Mouse (Mus musculus) activated CD4-positive, CD25-positive, alpha-beta regulatory T cell, adult 4 months (primary cell): Measurements from ENCODE around the gene Usp16. TPM values are rescaled to one million over a fixed set of nuclear protein-coding genes. Genes with fewer than 3 reads are reported as not detected.

ENCODE experiments used
- ATAC-seq: one replicate; pipeline ENCODE4 v1.8.0; 2017
- polyA plus RNA-seq, 2 experiments: library from polyadenylated mRNA; unstranded; fragments of 100-300 nt; shearing (Covaris generic); gene quantifications; one replicate each; pipeline ENCODE4 v1.2.1; 2017

Usp16 gene
- 10 to 100 TPM; 33.0 to 71.5 TPM for polyA plus RNA-seq

DNA sequence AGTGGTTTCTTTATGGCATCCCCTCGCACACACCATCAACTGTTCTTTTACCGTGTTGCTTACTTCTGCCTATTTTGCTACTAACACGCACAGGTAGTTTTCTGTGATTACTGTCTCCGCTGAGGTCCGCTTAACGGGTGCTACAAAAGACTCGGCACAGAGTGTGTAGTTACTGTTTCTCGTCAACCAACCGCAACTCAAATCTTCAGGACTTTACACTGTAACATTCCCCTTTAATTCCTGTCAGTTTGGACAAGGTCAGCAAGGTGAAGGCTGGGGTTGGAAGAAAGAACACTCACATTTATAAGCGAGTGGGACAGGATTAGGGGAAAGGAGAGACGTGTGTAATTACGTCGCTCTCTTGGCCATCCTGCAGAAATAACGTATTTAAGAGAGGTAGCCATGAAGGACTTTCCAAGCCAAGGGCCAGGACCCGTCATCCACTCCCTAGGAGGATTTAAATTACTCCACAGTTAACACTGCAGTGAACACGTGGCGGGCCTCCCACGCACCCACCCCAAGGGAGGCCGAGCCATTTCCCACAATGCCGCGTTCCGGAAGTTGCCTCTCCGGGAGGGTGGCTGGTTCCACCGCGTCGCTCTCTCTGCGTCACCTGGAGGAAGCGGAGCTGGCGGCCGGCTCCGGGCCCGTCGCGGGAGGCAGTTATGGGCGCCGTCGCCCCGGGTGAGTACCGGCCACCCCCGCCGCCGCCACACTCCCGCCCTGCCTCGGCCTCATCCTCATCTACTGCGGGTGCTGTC lies at the start of gene Usp16:
TSS of gene Usp16 (plus strand) at position 285 of the 761 bp plus-strand sequence.
- ATAC-seq, result peak; percentile 92

DNA sequence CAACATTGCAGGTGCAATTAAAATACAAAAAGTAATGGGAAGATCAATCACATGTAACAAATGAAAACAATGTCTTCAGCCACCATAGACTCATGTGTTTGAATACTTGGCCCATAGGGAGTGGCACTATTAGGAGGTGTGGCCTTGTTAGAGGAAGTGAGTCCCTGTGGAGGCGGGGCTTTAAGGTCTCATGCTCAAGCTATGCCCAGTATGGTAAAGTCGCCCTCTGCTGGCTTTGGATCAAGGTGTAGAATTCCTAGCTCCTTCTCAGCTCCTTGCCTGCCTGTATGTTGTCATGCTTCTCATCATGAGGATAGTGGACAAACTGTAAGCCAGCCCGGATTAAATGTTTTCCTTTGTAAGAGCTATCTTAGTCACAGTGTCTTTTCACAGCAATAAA lies 49.5 kb upstream of the Usp16 start:
- ATAC-seq, result no peak

DNA sequence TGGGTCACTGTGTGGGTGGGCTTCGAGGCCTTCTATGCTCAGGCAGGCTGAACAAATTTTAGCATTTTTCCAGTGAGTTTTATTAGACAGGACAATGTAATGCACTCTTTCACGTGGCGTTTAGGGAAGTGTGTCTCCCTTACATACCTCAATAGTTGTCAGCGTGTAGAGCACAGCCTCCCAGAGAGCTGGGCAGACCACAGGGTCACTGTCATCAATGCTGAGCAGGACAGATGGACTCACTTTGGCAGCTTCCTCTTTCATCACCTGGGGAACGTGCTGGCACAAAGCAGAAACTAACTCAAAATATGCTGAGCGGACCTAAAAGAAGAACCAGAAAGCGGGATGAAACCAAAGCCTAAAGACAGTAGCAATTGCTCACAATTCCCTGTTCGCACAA lies 33.8 kb upstream of the Usp16 start:
- no peak for ATAC-seq

DNA sequence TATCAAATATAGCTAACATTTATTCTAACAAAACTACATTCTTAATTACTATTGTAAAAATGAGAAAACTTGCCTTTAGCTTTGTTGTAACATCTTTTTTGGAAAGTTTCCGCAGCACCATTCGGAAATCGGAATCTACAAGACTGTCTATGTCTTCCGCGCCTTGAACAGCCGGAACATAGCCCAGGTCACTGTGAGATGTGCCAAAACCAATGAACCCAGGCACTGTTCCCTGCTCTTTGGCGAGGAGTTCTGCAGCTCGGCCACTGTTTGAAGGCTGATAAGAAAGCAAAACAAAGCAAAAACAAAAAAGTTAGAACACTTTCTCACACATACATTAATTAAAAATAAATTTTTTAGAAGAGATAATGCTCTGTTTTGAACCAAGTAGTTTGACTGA lies 27.0 kb upstream of the Usp16 start:
- no peak for ATAC-seq

DNA sequence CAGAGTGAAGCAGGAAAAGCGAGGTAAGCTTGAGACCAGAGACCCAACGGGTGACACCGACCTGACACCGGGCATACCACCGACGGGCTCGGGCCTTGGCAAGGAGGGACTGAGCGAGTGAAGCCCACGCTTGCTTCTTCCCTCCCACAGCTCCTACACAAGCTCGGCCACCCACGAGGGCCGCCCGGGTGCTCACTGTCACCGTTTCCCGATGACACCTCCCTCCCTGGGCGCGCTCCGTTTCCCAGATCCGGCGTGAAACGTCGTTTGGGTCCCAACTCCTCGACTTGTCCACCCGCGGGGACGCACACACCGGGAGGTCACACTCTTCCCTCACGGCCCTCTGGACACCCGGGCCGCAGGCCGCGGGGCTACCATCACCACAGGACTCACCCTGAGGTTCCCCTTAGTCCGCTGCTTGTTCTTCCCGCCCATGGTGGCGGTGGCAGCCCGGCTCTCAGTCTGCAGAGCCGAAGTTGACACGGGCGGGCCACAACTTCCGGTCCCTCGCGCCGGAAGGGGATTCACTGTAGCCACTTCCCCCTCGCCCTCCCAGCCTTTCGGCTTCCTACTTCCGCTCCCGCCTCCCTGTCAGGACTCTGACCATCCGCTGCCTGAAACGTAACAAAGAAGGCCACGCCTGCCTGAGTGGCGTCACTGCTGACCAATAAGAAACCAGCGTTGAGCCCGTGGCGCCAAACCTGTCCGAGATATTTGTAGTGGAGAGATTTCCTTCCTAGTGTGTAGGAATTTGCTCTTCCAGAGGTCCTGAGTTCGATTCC lies 22.3 kb upstream of the Usp16 start, which contains the start of gene Ltn1:
TSS of gene Ltn1 (minus strand) at position 580 of the 782 bp plus-strand sequence.
- peak; percentile 100 for ATAC-seq

DNA sequence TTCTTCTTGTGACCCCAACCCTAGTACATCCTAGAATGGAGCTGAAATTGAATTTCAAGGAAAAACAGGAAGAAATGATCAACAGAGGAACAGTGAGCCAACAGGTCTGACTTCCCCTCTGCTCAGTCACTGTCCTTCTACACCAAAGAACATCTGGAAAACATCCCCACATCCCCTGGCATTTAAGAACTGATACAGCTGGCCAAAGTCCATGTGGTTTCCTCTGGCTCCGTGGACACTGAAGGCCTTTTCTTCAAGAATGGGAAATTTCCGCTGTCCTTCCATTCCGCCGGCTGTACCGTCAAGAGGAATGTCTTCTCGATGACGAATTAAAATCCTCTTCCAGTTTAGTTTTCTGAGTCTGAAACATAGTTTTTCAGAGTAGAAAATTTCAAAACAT lies 20.2 kb upstream of the Usp16 start:
- no peak for ATAC-seq

DNA sequence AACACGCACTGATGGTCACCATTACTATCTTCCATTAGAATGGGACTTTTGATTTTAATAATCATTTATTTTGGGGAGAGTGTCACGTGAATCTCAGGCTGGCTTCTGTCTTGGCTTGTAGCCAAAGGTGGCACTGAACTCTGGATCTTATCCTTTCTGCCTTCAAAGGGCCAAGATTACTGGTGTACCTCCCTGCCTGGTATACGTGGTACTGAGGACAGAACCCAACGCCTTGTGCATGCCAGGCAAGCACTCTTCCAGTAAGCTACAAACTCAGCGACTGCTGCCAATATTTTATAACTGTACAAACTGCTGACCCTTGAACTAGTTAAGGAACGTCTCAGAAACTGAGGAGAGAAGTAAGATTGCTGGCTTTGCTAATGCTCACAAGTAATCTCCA lies 19.6 kb upstream of the Usp16 start:
- ATAC-seq, result no peak

DNA sequence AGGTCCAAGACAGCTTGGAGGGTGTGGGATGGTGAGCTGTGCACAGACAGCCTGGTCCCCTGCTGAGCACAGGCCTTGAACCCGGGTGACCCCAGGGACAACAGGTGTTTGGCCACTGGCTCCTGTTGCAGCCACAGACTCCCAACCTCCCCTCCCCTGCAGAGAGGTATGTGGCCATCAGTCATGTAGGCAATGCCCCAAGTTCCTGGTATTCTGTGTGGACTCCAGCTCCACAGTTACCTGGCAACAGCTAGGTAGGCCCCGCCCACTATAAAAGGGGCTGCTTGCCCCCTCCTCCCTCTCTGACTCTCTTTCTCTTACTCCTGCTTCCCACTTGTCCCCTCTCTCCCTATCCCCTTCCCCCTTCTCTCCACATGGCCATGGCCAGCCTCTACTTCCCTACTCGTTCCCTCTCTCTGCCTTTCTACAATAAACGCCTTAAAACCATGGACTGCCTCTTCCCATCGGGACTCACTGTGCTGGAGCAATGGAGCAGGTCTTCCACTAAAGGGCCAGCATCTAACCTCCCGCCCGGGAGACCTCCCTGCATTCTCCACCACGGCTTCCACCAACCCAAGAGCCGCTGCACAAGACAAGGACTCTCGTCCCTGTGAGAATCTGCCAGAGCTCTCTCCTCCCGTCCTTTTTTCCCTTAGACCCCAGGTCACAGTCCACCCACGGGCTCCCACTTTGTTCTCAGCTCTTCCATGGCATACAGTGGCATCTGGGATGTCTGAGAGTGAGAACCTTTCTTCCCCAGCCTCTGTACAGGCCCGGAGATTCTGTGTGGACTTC lies 18.9 kb upstream of the Usp16 start:
- no peak for ATAC-seq

DNA sequence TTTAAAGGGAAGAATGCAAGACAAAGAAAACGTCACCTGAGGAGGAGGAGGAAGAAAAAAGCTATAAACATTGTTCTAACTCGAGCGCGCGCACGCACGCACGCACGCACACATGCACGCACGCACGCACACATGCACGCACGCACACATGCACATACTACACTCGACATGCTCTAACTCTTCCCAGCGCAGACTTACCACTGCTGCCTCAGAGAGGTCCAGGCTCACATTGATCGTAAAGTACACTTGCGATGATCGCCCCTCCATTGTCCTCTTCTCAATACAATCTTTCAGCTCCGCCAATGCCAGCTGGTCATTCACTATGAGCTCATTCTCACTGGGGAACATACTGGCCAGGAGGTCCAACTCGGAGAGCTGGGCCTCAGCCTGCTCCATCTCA lies 17.4 kb upstream of the Usp16 start:
- ATAC-seq, result no peak

DNA sequence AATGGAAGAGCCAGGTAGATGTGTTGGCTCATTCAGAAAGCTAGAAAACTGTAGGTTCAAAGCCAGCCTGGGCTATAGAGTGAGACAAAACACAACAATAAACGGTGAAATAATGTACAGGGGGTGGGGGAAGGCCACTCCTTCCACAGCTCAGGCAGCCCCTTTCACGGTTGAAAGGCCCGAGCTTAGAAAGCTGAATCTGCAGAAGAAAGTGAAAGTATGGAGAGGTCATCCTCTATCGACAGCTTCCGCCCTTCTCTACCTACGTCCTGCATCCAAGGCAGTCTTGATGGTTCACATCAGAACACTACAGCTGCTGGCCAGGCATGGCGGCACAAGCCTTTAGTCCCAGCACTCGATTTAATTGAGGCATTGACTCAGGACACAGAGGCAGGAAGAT lies 15.8 kb upstream of the Usp16 start:
- no peak for ATAC-seq

DNA sequence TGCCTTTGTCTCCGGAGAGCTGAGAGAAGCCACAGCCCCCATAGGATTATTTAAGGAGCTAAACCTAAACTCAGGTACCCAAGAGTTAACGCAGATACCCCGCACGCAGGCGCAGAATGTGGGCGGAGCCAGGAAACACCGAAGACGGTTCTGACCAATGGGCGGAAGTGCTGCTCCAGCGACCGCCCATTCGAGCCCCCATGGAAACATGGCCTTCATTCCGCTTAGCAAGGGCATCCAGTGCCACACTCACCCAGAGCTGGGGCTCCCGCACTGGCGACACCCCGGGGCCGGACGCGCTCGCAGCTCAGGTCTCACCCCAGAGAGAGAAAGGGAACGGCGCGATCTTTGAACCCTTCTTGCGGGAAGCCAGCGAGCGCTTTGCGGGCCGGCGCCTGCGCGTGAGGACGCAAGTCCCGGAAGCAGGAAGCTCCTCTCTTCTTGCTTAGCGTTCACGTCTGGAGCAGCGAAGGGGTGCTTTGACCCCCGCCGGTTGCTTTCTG lies 14.3 kb upstream of the Usp16 start, which contains the start of gene Rwdd2b:
TSS of gene Rwdd2b (minus strand) at position 390 of the 503 bp plus-strand sequence.
- peak; percentile 97 for ATAC-seq

DNA sequence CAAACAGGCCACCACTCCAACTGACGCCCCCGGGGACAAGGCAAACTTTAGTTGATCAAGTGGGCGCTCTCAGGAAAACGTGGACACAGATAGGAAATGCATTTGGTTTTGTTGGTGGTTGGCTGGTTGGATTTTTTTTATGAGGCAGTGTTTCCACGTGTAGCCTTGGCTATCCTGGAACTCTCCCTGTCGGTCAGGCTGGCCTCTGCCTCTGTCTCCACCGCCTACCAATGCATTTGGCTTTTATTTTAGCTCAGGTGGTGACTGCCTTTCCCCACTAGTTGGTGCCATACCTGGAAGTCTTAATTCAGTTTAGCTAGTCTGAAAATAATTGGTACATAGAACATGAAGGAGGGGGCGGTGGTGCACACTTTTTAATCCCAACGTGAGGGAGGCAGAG lies 13.4 kb upstream of the Usp16 start:
- peak; percentile 29 for ATAC-seq

DNA sequence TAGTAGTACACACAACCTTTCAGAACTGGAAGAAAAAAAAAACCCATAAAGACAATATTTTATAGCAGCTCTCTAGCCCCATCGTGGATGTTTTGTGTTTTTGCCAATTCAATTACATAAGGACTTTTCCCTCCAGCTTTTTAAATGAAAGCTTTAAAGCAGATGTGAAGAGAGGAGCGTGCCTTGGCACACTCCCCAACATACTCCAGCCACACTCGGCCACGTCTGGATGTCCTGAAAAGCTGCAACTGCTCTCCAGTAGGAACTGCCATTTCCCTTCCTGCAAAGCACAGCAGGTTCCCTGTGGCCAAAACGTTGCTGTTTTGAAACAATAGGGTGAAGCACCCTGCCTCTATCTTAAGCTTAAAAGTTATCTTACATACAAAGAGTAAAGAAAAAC lies 12.2 kb upstream of the Usp16 start:
- no peak for ATAC-seq

DNA sequence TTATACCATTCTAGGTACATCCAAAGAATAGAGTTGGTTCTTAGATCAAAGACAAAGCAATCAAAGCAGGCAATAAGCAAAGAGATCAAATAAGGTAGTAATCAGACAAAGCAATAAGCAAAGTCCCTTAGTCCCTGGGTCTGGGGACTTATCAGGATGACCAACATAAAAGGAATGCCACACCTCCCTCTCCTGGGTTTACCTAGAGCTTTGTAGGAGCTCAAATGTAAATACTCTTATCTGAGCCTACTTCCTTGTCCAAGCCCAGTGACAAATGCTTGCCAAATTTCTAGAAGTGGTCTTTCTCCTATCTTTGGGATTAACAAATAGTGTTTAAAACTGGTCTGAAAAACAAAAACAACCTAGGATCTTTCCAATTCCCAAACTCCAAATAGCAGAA lies 11.3 kb upstream of the Usp16 start:
- no peak for ATAC-seq

DNA sequence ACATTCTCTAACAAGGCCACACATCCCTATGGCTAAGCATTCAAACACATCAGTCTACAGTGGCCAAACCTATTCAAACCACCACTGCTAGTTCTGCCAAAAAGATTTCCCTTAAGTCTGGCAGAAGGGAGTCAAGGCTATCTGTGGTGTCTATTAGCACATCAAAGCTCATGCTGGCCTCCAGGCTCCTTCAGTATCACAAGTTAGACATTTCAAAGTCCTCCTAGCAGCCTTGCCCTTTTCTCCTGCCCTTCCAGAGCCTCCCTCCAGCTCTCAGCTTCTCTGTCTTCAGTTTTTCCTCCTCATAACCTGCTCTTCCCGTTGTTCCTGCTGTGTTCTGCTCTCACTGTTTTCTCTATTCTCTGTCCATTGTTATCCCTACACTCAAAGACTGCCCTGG lies 10.4 kb upstream of the Usp16 start:
- ATAC-seq, result no peak

DNA sequence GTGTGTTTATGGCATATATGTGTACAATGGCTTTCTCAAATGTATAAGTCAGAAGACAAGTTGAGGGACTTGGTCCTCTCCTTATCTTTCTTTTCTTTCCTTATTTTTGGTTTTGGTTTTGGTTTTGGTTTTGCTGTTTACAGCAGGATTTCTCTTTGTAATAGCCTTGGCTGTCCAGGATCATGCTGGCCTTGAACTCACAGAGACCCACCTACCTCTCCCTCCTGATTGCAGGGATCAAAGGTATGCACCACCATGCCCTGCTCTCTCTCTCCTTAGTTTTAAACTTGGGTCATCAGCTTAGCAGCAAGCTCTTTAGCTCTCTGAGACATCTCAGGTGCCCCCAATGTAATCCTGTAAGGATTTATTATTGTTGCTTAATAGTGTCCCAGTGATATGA lies 9.4 kb upstream of the Usp16 start:
- no peak for ATAC-seq

DNA sequence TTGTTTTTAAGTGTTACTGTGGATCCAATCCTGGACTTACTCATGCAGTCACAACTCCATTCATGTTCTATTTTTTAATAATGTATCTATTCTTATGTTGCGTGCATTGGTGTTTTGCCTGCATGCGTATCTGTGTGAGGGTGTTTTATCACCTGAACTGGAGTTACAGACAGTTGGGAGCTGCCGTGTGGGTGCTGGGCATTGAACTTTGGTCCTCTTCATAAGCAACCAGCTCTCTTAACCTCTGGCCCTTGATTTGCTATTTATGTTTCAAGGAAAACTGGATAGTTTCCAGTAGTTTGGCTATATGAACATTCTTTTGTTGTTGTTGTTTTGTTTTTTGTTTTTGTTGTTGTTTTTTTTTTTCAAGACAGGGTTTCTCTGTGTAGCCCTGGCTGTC lies 9.0 kb upstream of the Usp16 start:
- no peak for ATAC-seq

DNA sequence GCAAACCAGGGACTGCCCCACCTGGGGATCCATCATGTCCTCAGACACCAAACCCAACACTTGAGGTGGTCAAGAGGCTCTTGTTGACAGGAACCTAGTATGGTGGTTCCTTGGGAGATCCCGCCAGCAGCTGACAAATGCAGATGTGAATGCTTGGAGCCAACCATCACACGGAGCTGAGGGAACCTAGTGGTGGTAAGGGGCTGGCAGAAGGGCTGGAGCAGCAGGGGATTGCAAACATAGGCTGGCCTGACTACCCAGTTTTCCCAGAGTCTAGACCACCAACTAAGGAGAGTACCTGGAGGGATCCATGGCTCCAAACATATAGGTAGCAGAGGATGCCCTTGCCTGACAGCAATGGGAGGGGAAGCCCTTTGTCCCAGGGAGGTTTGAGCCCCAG lies 1.3 kb upstream of the Usp16 start:
- no peak for ATAC-seq

DNA sequence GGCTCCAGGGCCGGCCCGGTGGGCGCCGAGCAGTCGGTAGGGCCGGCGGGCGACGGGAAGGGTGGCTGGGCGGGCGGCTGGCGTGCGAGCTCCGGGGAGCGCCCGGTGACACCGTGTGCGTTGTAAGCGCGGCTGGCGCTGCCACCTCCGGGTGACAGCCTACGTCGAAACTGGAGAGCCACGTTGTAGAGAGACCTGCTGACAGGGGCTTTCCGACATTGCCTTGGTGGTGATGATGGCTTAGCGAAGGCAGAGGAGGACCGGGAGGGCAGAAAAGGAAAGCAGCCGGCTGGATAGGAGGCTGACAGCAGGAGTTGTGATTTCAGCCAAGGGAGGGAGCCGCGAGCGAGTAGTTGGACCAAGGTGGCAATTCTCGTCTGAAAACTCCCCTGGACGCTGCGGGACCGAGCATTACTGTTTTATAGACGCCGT lies 693 bp downstream of the Usp16 start:
- ATAC-seq, result peak; percentile 74

DNA sequence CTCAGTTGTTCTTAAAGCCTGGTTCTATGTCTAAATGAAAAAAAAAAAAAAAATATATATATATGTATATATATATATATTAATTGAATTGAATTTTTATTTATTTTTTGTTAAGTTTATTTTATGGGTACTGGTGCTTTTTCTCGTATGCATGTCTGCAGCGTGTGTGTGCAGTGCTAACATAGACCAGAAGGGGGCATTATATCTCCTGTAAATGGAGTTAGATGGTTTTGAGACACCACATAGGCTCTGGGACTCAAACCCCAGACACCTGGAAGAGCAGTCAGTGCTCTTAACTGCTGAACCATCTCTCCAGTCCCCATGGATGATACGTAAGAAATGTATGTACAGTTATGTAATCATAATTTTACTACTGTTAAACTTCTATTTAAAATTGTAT lies 4.2 kb downstream of the Usp16 start:
- no peak for ATAC-seq

DNA sequence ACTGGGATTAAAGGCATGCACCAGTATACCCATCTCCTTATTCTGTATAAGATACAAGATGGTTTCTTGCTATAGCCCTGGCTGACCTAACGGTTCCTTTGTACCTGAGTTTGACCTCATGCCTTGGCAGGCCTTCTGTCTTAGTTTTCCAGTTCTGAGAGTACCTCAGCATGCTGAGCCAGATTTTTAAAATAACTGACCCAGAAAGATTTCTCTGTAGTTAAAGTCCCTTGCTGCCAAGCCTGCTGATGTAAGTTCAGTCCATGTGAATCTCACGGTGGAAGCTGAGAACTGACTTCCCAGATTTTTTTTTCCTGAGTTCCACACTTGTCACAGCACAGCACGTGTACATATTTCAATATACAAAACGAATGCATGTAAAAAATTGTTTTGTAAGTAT lies 16.1 kb downstream of the Usp16 start:
- no peak for ATAC-seq

DNA sequence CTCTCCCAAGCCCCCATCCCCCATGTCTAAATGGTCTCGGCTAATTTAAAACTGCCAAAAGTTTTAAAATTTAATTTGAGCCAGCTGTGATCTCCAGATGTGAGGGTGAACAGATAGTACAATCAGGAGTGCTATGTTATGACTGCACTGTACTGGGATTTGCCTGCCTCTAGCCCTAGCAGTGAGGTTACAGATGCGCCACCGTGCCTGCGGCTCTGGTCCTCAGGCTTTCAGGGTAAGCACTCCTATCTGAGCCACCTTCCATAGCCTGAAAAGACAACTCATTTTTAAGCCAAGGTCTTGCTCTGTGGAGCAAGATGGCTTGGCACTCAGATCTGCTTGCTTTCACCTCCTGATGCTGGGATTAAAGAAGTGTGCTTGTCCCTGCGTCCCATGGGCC lies 29.9 kb downstream of the Usp16 start:
- ATAC-seq, result no peak

DNA sequence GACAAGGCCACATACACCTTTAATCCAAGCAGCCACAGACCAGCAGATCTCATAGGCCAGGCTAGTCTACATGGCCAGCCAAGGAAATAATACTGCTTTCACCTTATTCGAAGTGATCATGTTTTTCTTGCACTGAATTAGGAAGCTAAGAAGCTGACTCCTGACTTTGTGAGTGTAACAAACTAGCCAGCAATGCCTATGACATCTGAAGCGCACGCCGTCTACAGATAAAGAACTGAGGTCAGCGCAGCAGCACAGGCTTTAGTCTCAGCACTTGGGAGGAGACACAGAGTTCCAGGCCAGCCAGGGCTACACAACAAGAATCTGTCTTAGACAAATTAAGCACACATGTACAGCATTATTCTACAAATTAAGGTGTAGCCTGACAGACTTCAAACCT lies 32.2 kb downstream of the Usp16 start:
- no peak for ATAC-seq
